Mouse (Mus musculus): ENCODE results near the gene Eml4.

The Eml4 gene

GRCm38 (mm10) chr17:83350379-83351091 lies at the start of gene Eml4:
Gene Eml4, plus strand, starts transcription at chr17:83350931.
- DNase-seq: peak; percentile 97

- no peak for DNase-seq
Measured at GRCm38 (mm10) chr17:83301433-83301832, 49.3 kb upstream of the Eml4 start.

- no peak for DNase-seq
Measured at GRCm38 (mm10) chr17:83304089-83304822, 46.5 kb upstream of the Eml4 start.

GRCm38 (mm10) chr17:83306964-83307640 lies 43.6 kb upstream of the Eml4 start:
- DNase-seq: no peak

- DNase-seq: no peak
Measured at GRCm38 (mm10) chr17:83307641-83308296, 43.0 kb upstream of the Eml4 start.

GRCm38 (mm10) chr17:83308451-83308850 lies 42.3 kb upstream of the Eml4 start:
- DNase-seq: no peak

- no peak for DNase-seq
Measured at GRCm38 (mm10) chr17:83309243-83309642, 41.5 kb upstream of the Eml4 start.

GRCm38 (mm10) chr17:83311806-83312205 lies 38.9 kb upstream of the Eml4 start:
- DNase-seq: no peak

- DNase-seq: peak; percentile 78
Measured at GRCm38 (mm10) chr17:83312244-83312918, 38.4 kb upstream of the Eml4 start.

- no peak for DNase-seq
Measured at GRCm38 (mm10) chr17:83313046-83313689, 37.6 kb upstream of the Eml4 start.

- DNase-seq: no peak
Measured at GRCm38 (mm10) chr17:83315476-83315875, 35.3 kb upstream of the Eml4 start.

- DNase-seq: peak; percentile 72
Measured at GRCm38 (mm10) chr17:83322621-83323335, 28.0 kb upstream of the Eml4 start.

GRCm38 (mm10) chr17:83323410-83324268 lies 27.1 kb upstream of the Eml4 start:
- DNase-seq: no peak

GRCm38 (mm10) chr17:83324269-83324616 lies 26.5 kb upstream of the Eml4 start:
- DNase-seq: no peak

- DNase-seq: no peak
Measured at GRCm38 (mm10) chr17:83335183-83335584, 15.5 kb upstream of the Eml4 start.

- DNase-seq: no peak
Measured at GRCm38 (mm10) chr17:83337051-83337898, 13.5 kb upstream of the Eml4 start.

GRCm38 (mm10) chr17:83339368-83340085 lies 11.2 kb upstream of the Eml4 start:
- DNase-seq: no peak

GRCm38 (mm10) chr17:83340895-83341524 lies 9.7 kb upstream of the Eml4 start:
- DNase-seq: no peak

Measured in kidney, postnatal 10 days (tissue).